Mouse (Mus musculus): Measurements from ENCODE around the gene Smyd4.

GRCm38 (mm10) chr11:75298491-75298890 lies 49.7 kb upstream of the Smyd4 start:
- TF ChIP-seq HCFC1 (IDR thresholded peaks at IDR 0.05; ENCODE audit: borderline replicate concordance, insufficient read depth, low read length), result no peak
- no peak for TF ChIP-seq ZNF384 (IDR thresholded peaks at IDR 0.05; ENCODE audit: low read depth, low read length)

All from ES-E14 (cell line).